Mouse (Mus musculus) cortical plate, adult 2 months (tissue): ENCODE measurements around the gene Taf5l.

Experiments used
- CTCF ChIP-seq: fragments of 200-500 bp; IDR thresholded peaks from 2 replicates; pipeline ENCODE4 v1.5.1; 2011; ENCODE audit warnings: mild to moderate bottlenecking, control low read depth, low read length; ENCODE audit not compliant: insufficient read depth; ENCODE audit errors: extremely low read depth
- POLR2A ChIP-seq: fragments of 200-500 bp; IDR thresholded peaks from 2 replicates; pipeline ENCODE4 v1.6.1; 2011; ENCODE audit warnings: mild to moderate bottlenecking, low read length, control low read depth; ENCODE audit not compliant: insufficient read depth; ENCODE audit errors: extremely low read depth

DNA sequence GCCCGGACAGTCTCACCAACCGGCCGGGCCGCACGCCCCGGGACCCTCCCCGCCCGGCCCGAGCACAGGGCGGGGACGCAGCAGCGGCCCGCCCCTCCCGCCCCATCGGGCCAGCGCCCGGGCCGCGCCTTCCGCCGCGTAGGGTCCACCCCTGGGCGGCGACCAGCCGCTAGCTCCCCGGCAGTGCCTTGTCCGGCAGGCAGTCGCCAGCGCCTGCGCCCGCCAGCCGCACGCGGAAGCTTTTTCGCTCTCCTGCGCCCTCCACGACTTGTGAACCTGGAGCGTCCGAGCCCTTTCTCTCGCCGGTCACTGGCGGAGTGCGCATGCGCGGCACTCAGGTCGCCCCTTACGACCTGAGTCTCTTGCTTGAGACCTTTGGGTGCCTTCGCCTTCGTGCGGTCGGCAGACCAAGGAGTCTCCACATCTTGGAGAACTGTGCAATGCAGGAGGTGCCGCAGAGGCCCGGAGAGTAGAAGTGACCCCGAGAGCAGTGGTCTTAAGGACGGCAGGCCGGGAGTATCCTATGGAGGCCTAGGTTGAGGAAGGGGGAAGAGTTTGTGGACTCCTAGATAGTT, 38.3 kb downstream of the Taf5l start, which contains the start of gene Abcb10:
- TF ChIP-seq CTCF, result no peak
- TF ChIP-seq POLR2A, result peak; percentile 32; the same call in 1 of the 2 replicates
